In genomic region chr5:113223888-113224287, GRCm38 (mm10) we compare ENCODE assay signal across 17 mouse cellular contexts. TPM values are rescaled to one million over a fixed set of nuclear protein-coding genes. Genes with fewer than 3 reads are reported as not detected.
DNase-seq lines count a peak whose midpoint lies in the region; ATAC-seq and TF ChIP-seq lines count a peak whose summit lies in the region.
"Had no signal": no experiment of that assay in that cellular context is flagged by ENCODE, and none has a peak within 500 bp of the region (broad histone marks: within the 10 kb centered on the region; RNA-seq: fewer than 3 reads in every experiment).

No protein-coding gene starts in this region.

- no peak overlapping the region for H3K9ac ChIP-seq in forebrain, embryonic 13.5 days
- H3K9ac ChIP-seq in hindbrain, embryonic 16.5 days (ENCODE audit: low read depth, low read length): no peak overlapping the region
- H3K9ac ChIP-seq: forebrain, postnatal 0 days; heart, embryonic 12.5 days had no signal

- H3K27ac ChIP-seq in forebrain, embryonic 10.5 days: peak overlapping the region; percentile 83
- no peak overlapping the region for H3K27ac ChIP-seq in forebrain, embryonic 13.5 days
- H3K27ac ChIP-seq in kidney, adult 2 months (ENCODE audit: insufficient read depth, low read depth, low read length): no peak overlapping the region
- no peak overlapping the region for H3K27ac ChIP-seq in hindbrain, embryonic 16.5 days (ENCODE audit: low read depth, low read length)

- no peaks in the 10 kb centered on the region for H3K9me3 ChIP-seq in forebrain, embryonic 10.5 days
- H3K9me3 ChIP-seq in forebrain, embryonic 13.5 days (replicated peaks): no peaks in the 10 kb centered on the region
- no peaks in the 10 kb centered on the region for H3K9me3 ChIP-seq in hindbrain, embryonic 16.5 days (ENCODE audit: control insufficient read depth, low read length)
- H3K9me3 ChIP-seq: heart, embryonic 12.5 days had no signal

- no peak overlapping the region for H3K4me3 ChIP-seq in forebrain, embryonic 10.5 days
- no peak overlapping the region for H3K4me3 ChIP-seq in forebrain, embryonic 13.5 days
- H3K4me3 ChIP-seq in kidney, adult 2 months (ENCODE audit: insufficient read depth, low read depth, low read length): no peak overlapping the region
- no peak overlapping the region for H3K4me3 ChIP-seq in hindbrain, embryonic 16.5 days (ENCODE audit: low read length)
- H3K4me3 ChIP-seq: heart, embryonic 12.5 days had no signal

- DNase-seq in forebrain, embryonic 10.5 days (ENCODE audit: extremely low spot score, low spot score): no peak
- DNase-seq in kidney, adult 2 months: peak; percentile 51
- no peak for DNase-seq in kidney, adult 8-10 months
- peak; percentile 57 for DNase-seq in R1 (ENCODE audit: low read depth, low spot score)
- DNase-seq in kidney, postnatal 10 days: peak; percentile 23
- DNase-seq: adrenal gland, adult 8-10 months; cerebellum, adult 11-12 months; embryo, embryonic 11 days; forebrain, postnatal 0 days; thymus, postnatal 36 days had no signal

- peaks cover 53% of the 10 kb centered on the region for H3K4me1 ChIP-seq in forebrain, embryonic 10.5 days
- peaks cover 22% of the 10 kb centered on the region for H3K4me1 ChIP-seq in forebrain, embryonic 13.5 days
- H3K4me1 ChIP-seq in kidney, adult 2 months (ENCODE audit: control insufficient read depth, insufficient read depth, low read length): peaks cover 18% of the 10 kb centered on the region
- H3K4me1 ChIP-seq in hindbrain, embryonic 16.5 days (ENCODE audit: control insufficient read depth, insufficient read depth, low read depth, low read length): peaks cover 10% of the 10 kb centered on the region

- peaks cover 9% of the 10 kb centered on the region for H3K27me3 ChIP-seq in forebrain, embryonic 10.5 days (ENCODE audit: poor library complexity, severe bottlenecking)
- no peaks in the 10 kb centered on the region for H3K27me3 ChIP-seq in forebrain, embryonic 13.5 days
- no peaks in the 10 kb centered on the region for H3K27me3 ChIP-seq in kidney, adult 2 months (replicated peaks; ENCODE audit: control insufficient read depth, insufficient read depth, low read length)
- H3K27me3 ChIP-seq in hindbrain, embryonic 16.5 days (replicated peaks; ENCODE audit: control insufficient read depth, insufficient read depth, low read length): no peaks in the 10 kb centered on the region

- no peak overlapping the region for H3K4me2 ChIP-seq in forebrain, embryonic 13.5 days
- no peak overlapping the region for H3K4me2 ChIP-seq in hindbrain, embryonic 16.5 days (ENCODE audit: low read length)
- H3K4me2 ChIP-seq: heart, embryonic 12.5 days; liver, embryonic 11.5 days had no signal

- no peak for TF ChIP-seq CTCF in kidney, adult 2 months (conservative IDR thresholded peaks at IDR 0.05; ENCODE audit: insufficient read depth, insufficient read length, low read depth, low read length)

- no peaks in the 10 kb centered on the region for H3K36me3 ChIP-seq in forebrain, embryonic 10.5 days (replicated peaks)
- no peaks in the 10 kb centered on the region for H3K36me3 ChIP-seq in forebrain, embryonic 13.5 days (ENCODE audit: poor library complexity, severe bottlenecking)
- H3K36me3 ChIP-seq in kidney, adult 2 months (ENCODE audit: control insufficient read depth, insufficient read depth, low read length): no peaks in the 10 kb centered on the region
- no peaks in the 10 kb centered on the region for H3K36me3 ChIP-seq in hindbrain, embryonic 16.5 days (ENCODE audit: control insufficient read depth, insufficient read depth, low read length)
- H3K36me3 ChIP-seq: heart, embryonic 12.5 days had no signal

- no peak for TF ChIP-seq POLR2A in kidney, adult 2 months (IDR thresholded peaks at IDR 0.05; ENCODE audit: low read depth, low read length)

- 69% methylated on average over 4 of the region's 4 CpGs for WGBS in forebrain, embryonic 10.5 days
- 62% methylated on average over 4 of the region's 4 CpGs for WGBS in forebrain, embryonic 13.5 days
- 52% methylated on average over 4 of the region's 4 CpGs for WGBS in kidney, adult 2 months
- 59% methylated on average over 4 of the region's 4 CpGs for WGBS in hindbrain, embryonic 16.5 days

- no peak for ATAC-seq in forebrain, embryonic 13.5 days
- ATAC-seq in hindbrain, embryonic 16.5 days: no peak
- ATAC-seq in cerebellum, adult (ENCODE audit: insufficient number of reproducible peaks, low FRiP score, low TSS enrichment): no peak
- ATAC-seq: forebrain, postnatal 0 days had no signal

RNA-seq across cellular contexts. Expression of gene Tmem211, which starts 2.8 kb away (rescaled TPM):
- polyA plus RNA-seq in forebrain, embryonic 10.5 days (2016; fragmentation: Nextera tagmentation; extraction: Ambion mirVana): 0.22 and 0.67 TPM in 2 replicates
- not detected in 2 replicates for polyA plus RNA-seq in forebrain, embryonic 13.5 days (2015; fragmentation: Nextera tagmentation; extraction: Ambion mirVana)
- not detected in 2 replicates for polyA plus RNA-seq in kidney, adult 2 months (2012; rRNA removed)
- not detected in 2 replicates for polyA plus RNA-seq in hindbrain, embryonic 16.5 days (2015; fragmentation: Nextera tagmentation; extraction: Ambion mirVana)
- polyA plus RNA-seq: forebrain, postnatal 0 days; heart, embryonic 12.5 days; intestine, embryonic 14.5 days; liver, embryonic 11.5 days; neural tube, embryonic 11.5 days had no signal

RNA-seq across cellular contexts. Expression of gene 2900026A02Rik, which starts 2.9 kb away (rescaled TPM):
- 4.4 and 4.5 TPM in 2 replicates for polyA plus RNA-seq in forebrain, embryonic 10.5 days (2016; fragmentation: Nextera tagmentation; extraction: Ambion mirVana)
- 4.3 and 5.1 TPM in 2 replicates for polyA plus RNA-seq in forebrain, embryonic 13.5 days (2015; fragmentation: Nextera tagmentation; extraction: Ambion mirVana)
- 14.3 and 15.0 TPM in 2 replicates for polyA plus RNA-seq in kidney, adult 2 months (2012; rRNA removed)
- 4.3 and 4.8 TPM in 2 replicates for polyA plus RNA-seq in hindbrain, embryonic 16.5 days (2015; fragmentation: Nextera tagmentation; extraction: Ambion mirVana)

Comparison
In these comparisons a context has a peak if more than half of its experiments do, and no peak if none do; other contexts are left out.
1. DNase-seq: peak in kidney, adult 2 months (single experiment), R1 (single experiment) and kidney, postnatal 10 days (single experiment); none in forebrain, embryonic 10.5 days (single experiment) and kidney, adult 8-10 months (0 of 2).